Mouse (Mus musculus): ENCODE data around the gene Bach2. TPM values are rescaled to one million over a fixed set of nuclear protein-coding genes. Genes with fewer than 3 reads are reported as not detected.

Bach2 gene
- total and polyA plus RNA-seq, 2 experiments from 2014 or later = 16.0 to 19.0 TPM

- peaks cover 29% of the 10 kb centered on the region for H3K4me1 ChIP-seq (ENCODE audit: insufficient read depth)
- H3K9ac ChIP-seq = no peak overlapping the region
- no peak overlapping the region for H3K27ac ChIP-seq (ENCODE audit: low read depth, low read length)
- 44% methylated on average over 10 of the region's 10 CpGs for WGBS
- ATAC-seq = no peak
- H3K27me3 ChIP-seq (ENCODE audit: insufficient read depth, low read length) = no peaks in the 10 kb centered on the region
- H3K4me3 ChIP-seq (ENCODE audit: low read depth, low read length) = no peak overlapping the region
- H3K4me2 ChIP-seq (ENCODE audit: low read depth) = peak overlapping the region; percentile 77
- no peak for DNase-seq
- no peak for TF ChIP-seq CTCF (IDR thresholded peaks at IDR 0.05; ENCODE audit: low read depth)
- no peaks in the 10 kb centered on the region for H3K9me3 ChIP-seq (ENCODE audit: low read length)
- H3K36me3 ChIP-seq (ENCODE audit: insufficient read depth) = no peaks in the 10 kb centered on the region
Measured at GRCm38 (mm10) chr4:32243458-32243857, 4.9 kb downstream of the Bach2 start.

- peaks cover 37% of the 10 kb centered on the region for H3K4me1 ChIP-seq (ENCODE audit: insufficient read depth)
- H3K36me3 ChIP-seq (ENCODE audit: insufficient read depth) = no peaks in the 10 kb centered on the region
- H3K4me3 ChIP-seq (ENCODE audit: low read depth, low read length) = no peak overlapping the region
- H3K27me3 ChIP-seq (ENCODE audit: insufficient read depth, low read length) = no peaks in the 10 kb centered on the region
- H3K9ac ChIP-seq = no peak overlapping the region
- whole genome bisulfite sequencing = 28% methylated on average over 18 of the region's 18 CpGs
- peak; percentile 49 for DNase-seq
- no peaks in the 10 kb centered on the region for H3K9me3 ChIP-seq (ENCODE audit: low read length)
- no peak for TF ChIP-seq CTCF (IDR thresholded peaks at IDR 0.05; ENCODE audit: low read depth)
- H3K27ac ChIP-seq (ENCODE audit: low read depth, low read length) = peak overlapping the region; percentile 16; the same call in 1 of the 2 replicates
- ATAC-seq = no peak
- no peak overlapping the region for H3K4me2 ChIP-seq (ENCODE audit: low read depth)
Measured at GRCm38 (mm10) chr4:32244092-32244745, 5.6 kb downstream of the Bach2 start.

GRCm38 (mm10) chr4:32245586-32245985 is 7.0 kb downstream of the Bach2 start:
- no peak for TF ChIP-seq CTCF (IDR thresholded peaks at IDR 0.05; ENCODE audit: low read depth)
- H3K27ac ChIP-seq (ENCODE audit: low read depth, low read length) = no peak overlapping the region
- WGBS = 75% methylated on average over 6 of the region's 6 CpGs
- DNase-seq (no peak), ATAC-seq (no peak)
- H3K4me3 ChIP-seq (ENCODE audit: low read depth, low read length) = no peak overlapping the region
- no peaks in the 10 kb centered on the region for H3K9me3 ChIP-seq (ENCODE audit: low read length)
- no peak overlapping the region for H3K9ac ChIP-seq
- H3K27me3 ChIP-seq (ENCODE audit: insufficient read depth, low read length) = no peaks in the 10 kb centered on the region
- peaks cover 47% of the 10 kb centered on the region for H3K4me1 ChIP-seq (ENCODE audit: insufficient read depth)
- no peak overlapping the region for H3K4me2 ChIP-seq (ENCODE audit: low read depth)
- H3K36me3 ChIP-seq (ENCODE audit: insufficient read depth) = no peaks in the 10 kb centered on the region

- 74% methylated on average over 6 of the region's 6 CpGs for WGBS
- Histone ChIP-seq H3K9ac (no peak overlapping the region), H3K4me2 (ENCODE audit: low read depth) (no peak overlapping the region), H3K27ac (ENCODE audit: low read depth, low read length) (no peak overlapping the region), H3K9me3 (ENCODE audit: low read length) (no peaks in the 10 kb centered on the region), H3K4me1 (ENCODE audit: insufficient read depth) (peaks cover 48% of the 10 kb centered on the region), H3K4me3 (ENCODE audit: low read depth, low read length) (no peak overlapping the region), H3K36me3 (ENCODE audit: insufficient read depth) (no peaks in the 10 kb centered on the region), H3K27me3 (ENCODE audit: insufficient read depth, low read length) (no peaks in the 10 kb centered on the region)
- ATAC-seq = no peak
- TF ChIP-seq CTCF (IDR thresholded peaks at IDR 0.05; ENCODE audit: low read depth) = no peak
- DNase-seq = no peak
Measured at GRCm38 (mm10) chr4:32246020-32246419, 7.4 kb downstream of the Bach2 start.

GRCm38 (mm10) chr4:32246801-32247200 is 8.2 kb downstream of the Bach2 start:
- no peak for ATAC-seq
- TF ChIP-seq CTCF (IDR thresholded peaks at IDR 0.05; ENCODE audit: low read depth) = no peak
- no peaks in the 10 kb centered on the region for H3K9me3 ChIP-seq (ENCODE audit: low read length)
- H3K4me1 ChIP-seq (ENCODE audit: insufficient read depth) = peaks cover 51% of the 10 kb centered on the region
- no peak overlapping the region for H3K9ac ChIP-seq
- no peak overlapping the region for H3K4me2 ChIP-seq (ENCODE audit: low read depth)
- H3K27me3 ChIP-seq (ENCODE audit: insufficient read depth, low read length) = no peaks in the 10 kb centered on the region
- 17% methylated on average over 7 of the region's 7 CpGs for WGBS
- no peaks in the 10 kb centered on the region for H3K36me3 ChIP-seq (ENCODE audit: insufficient read depth)
- DNase-seq = no peak
- H3K4me3 ChIP-seq (ENCODE audit: low read depth, low read length) = no peak overlapping the region
- H3K27ac ChIP-seq (ENCODE audit: low read depth, low read length) = peak overlapping the region; percentile 35; the same call in 1 of the 2 replicates

- H3K4me3 ChIP-seq (ENCODE audit: low read depth, low read length) = no peak overlapping the region
- 58% methylated on average over 11 of the region's 11 CpGs for WGBS
- H3K27ac ChIP-seq (ENCODE audit: low read depth, low read length) = no peak overlapping the region
- H3K9ac ChIP-seq = no peak overlapping the region
- H3K4me2 ChIP-seq (ENCODE audit: low read depth) = peak overlapping the region; percentile 6; the same call in 1 of the 2 replicates
- H3K36me3 ChIP-seq (ENCODE audit: insufficient read depth) = no peaks in the 10 kb centered on the region
- DNase-seq (no peak), ATAC-seq (no peak)
- H3K27me3 ChIP-seq (ENCODE audit: insufficient read depth, low read length) = no peaks in the 10 kb centered on the region
- no peak for TF ChIP-seq CTCF (IDR thresholded peaks at IDR 0.05; ENCODE audit: low read depth)
- H3K4me1 ChIP-seq (ENCODE audit: insufficient read depth) = peaks cover 45% of the 10 kb centered on the region
- H3K9me3 ChIP-seq (ENCODE audit: low read length) = no peaks in the 10 kb centered on the region
Measured at GRCm38 (mm10) chr4:32247463-32248113, 9.0 kb downstream of the Bach2 start.

GRCm38 (mm10) chr4:32248236-32248635 is 9.6 kb downstream of the Bach2 start:
- Histone ChIP-seq H3K4me3 (ENCODE audit: low read depth, low read length) (no peak overlapping the region), H3K27ac (ENCODE audit: low read depth, low read length) (no peak overlapping the region), H3K27me3 (ENCODE audit: insufficient read depth, low read length) (no peaks in the 10 kb centered on the region), H3K9ac (no peak overlapping the region), H3K4me2 (ENCODE audit: low read depth) (no peak overlapping the region), H3K36me3 (ENCODE audit: insufficient read depth) (no peaks in the 10 kb centered on the region), H3K4me1 (ENCODE audit: insufficient read depth) (peaks cover 40% of the 10 kb centered on the region), H3K9me3 (ENCODE audit: low read length) (no peaks in the 10 kb centered on the region)
- peak; percentile 77 for DNase-seq
- ATAC-seq = no peak
- 34% methylated on average over 6 of the region's 6 CpGs for WGBS
- peak; percentile 81 for TF ChIP-seq CTCF (IDR thresholded peaks at IDR 0.05; ENCODE audit: low read depth)
